Mouse (Mus musculus) midbrain, embryonic 10.5 days (tissue): ENCODE results near the gene Lexm. TPM values are rescaled to one million over a fixed set of nuclear protein-coding genes. Genes with fewer than 3 reads are reported as not detected.
A peak's percentile ranks its signal among the peaks of the same experiment; 100 is the strongest.

ENCODE experiments used
- DNase-seq: peaks from one replicate; pipeline ENCODE4 v3.0.0-alpha.2; 2017; ENCODE audit warnings: low spot score
- H3K27ac ChIP-seq: fragments of 300-500 bp; sonication (generic); replicated peaks from 2 replicates; pipeline ENCODE4 v1.5.1; 2016; ENCODE audit warnings: mild to moderate bottlenecking
- H3K27me3 ChIP-seq: fragments of 300-500 bp; sonication (generic); 2 replicates; pipeline ENCODE4 v1.6.1; 2016; ENCODE audit warnings: low read depth, mild to moderate bottlenecking; ENCODE audit not compliant: poor library complexity, severe bottlenecking
- H3K36me3 ChIP-seq: fragments of 300-500 bp; sonication (generic); 2 replicates; pipeline ENCODE4 v1.6.1; 2016; ENCODE audit warnings: mild to moderate bottlenecking, moderate library complexity
- H3K4me1 ChIP-seq: fragments of 300-500 bp; sonication (generic); 2 replicates; pipeline ENCODE4 v1.6.1; 2016
- H3K4me3 ChIP-seq: fragments of 300-500 bp; sonication (generic); 2 replicates; pipeline ENCODE4 v1.5.1; 2016; ENCODE audit warnings: mild to moderate bottlenecking, moderate library complexity
- H3K9me3 ChIP-seq: fragments of 300-500 bp; sonication (generic); replicated peaks from 2 replicates; pipeline ENCODE4 v1.6.1; 2016; ENCODE audit warnings: mild to moderate bottlenecking
- WGBS: fragments of 180-500 bp; shearing (Covaris S2); methylation state at CpG from one replicate; pipeline ENCODE4 v1.1.7; 2016; 5-methylcytosine and 5-hydroxymethylcytosine counted together
- polyA plus RNA-seq: library from polyadenylated mRNA; unstranded; fragments of >200 nt; fragmentation: Nextera tagmentation; extraction: Ambion mirVana; gene quantifications from 2 replicates; pipeline ENCODE4 v1.2.1, GENCODE M21; 2016

The Lexm gene
- polyA plus RNA-seq, 1 experiment from 2014 or later = not detected

GRCm38 (mm10) chr4:106621428-106621827 is 4.4 kb upstream of the Lexm start:
- Histone ChIP-seq H3K9me3 (no peaks in the 10 kb centered on the region), H3K4me1 (peaks cover 22% of the 10 kb centered on the region), H3K4me3 (no peak overlapping the region), H3K36me3 (no peaks in the 10 kb centered on the region), H3K27me3 (peaks cover 77% of the 10 kb centered on the region), H3K27ac (no peak overlapping the region)
- 86% methylated on average over 3 of the region's 3 CpGs for WGBS
- no peak for DNase-seq

- DNase-seq = no peak
- no peaks in the 10 kb centered on the region for H3K36me3 ChIP-seq
- peaks cover 25% of the 10 kb centered on the region for H3K4me1 ChIP-seq
- no peak overlapping the region for H3K27ac ChIP-seq
- no peak overlapping the region for H3K4me3 ChIP-seq
- WGBS = 87% methylated on average over 4 of the region's 4 CpGs
- no peaks in the 10 kb centered on the region for H3K9me3 ChIP-seq
- H3K27me3 ChIP-seq = peaks cover 66% of the 10 kb centered on the region
Measured at GRCm38 (mm10) chr4:106618898-106619297, 1.9 kb upstream of the Lexm start.

- peaks cover 21% of the 10 kb centered on the region for H3K4me1 ChIP-seq
- no peak overlapping the region for H3K4me3 ChIP-seq
- no peak overlapping the region for H3K27ac ChIP-seq
- WGBS = 88% methylated on average over 12 of the region's 12 CpGs
- peaks cover 47% of the 10 kb centered on the region for H3K27me3 ChIP-seq
- no peaks in the 10 kb centered on the region for H3K9me3 ChIP-seq
- DNase-seq = no peak
- no peaks in the 10 kb centered on the region for H3K36me3 ChIP-seq
Measured at GRCm38 (mm10) chr4:106615637-106616036, 1.4 kb downstream of the Lexm start.

GRCm38 (mm10) chr4:106614881-106615280 is 2.2 kb downstream of the Lexm start:
- Histone ChIP-seq H3K36me3 (no peaks in the 10 kb centered on the region), H3K27ac (no peak overlapping the region), H3K4me1 (peaks cover 21% of the 10 kb centered on the region), H3K27me3 (peaks cover 47% of the 10 kb centered on the region), H3K4me3 (no peak overlapping the region), H3K9me3 (no peaks in the 10 kb centered on the region)
- 85% methylated on average over 9 of the region's 9 CpGs for WGBS
- no peak for DNase-seq

GRCm38 (mm10) chr4:106614180-106614797 is 2.8 kb downstream of the Lexm start:
- Histone ChIP-seq H3K4me1 (peaks cover 21% of the 10 kb centered on the region), H3K4me3 (no peak overlapping the region), H3K27ac (no peak overlapping the region), H3K36me3 (no peaks in the 10 kb centered on the region), H3K9me3 (no peaks in the 10 kb centered on the region), H3K27me3 (peaks cover 47% of the 10 kb centered on the region)
- WGBS = 43% methylated on average over 7 of the region's 7 CpGs
- DNase-seq = peak; percentile 74

DNA sequence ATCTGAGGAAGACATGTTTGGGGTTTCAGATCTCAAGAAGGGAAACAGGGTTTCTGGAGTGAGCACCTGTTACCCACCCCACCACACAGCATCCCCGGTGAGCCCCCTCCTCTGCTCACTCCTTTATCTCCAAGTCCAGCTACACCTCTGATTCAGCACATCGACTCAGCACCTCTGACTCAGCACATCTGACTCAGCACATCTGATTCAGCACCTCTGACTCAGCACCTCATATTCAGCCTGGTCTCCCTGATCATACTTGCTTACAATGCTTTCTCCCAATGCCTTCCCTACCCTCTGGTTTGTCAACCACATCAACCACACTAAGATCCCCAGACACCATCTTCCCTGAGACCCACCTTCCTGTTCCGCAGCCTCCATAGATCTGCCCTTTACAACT is 3.5 kb downstream of the Lexm start:
- H3K27ac ChIP-seq = no peak overlapping the region
- H3K4me3 ChIP-seq = no peak overlapping the region
- peaks cover 21% of the 10 kb centered on the region for H3K4me1 ChIP-seq
- 76% methylated on average over 3 of the region's 3 CpGs for WGBS
- H3K36me3 ChIP-seq = no peaks in the 10 kb centered on the region
- no peak for DNase-seq
- H3K9me3 ChIP-seq = no peaks in the 10 kb centered on the region
- H3K27me3 ChIP-seq = peaks cover 42% of the 10 kb centered on the region

DNA sequence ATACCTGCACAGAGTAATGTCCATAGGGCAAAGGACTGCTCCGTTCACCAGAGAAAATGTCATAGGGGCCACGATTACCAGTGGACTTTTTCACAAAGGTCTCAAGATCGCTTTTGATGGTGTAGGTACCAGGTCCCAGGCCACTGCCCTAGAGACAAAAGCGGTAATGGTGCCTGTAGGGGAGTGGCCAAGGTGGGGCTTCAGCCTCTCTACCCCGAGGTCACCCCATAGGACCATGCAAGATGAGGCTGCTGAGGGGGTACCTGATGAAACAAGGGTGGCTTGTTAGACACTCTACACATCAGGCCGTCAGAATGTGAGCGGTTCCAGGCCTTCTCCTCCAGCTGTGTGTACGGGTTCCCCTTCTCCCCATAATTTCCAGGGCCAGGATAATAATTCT is 3.9 kb downstream of the Lexm start:
- H3K27me3 ChIP-seq = peaks cover 41% of the 10 kb centered on the region
- no peak overlapping the region for H3K27ac ChIP-seq
- no peaks in the 10 kb centered on the region for H3K36me3 ChIP-seq
- H3K4me1 ChIP-seq = peaks cover 21% of the 10 kb centered on the region
- no peak overlapping the region for H3K4me3 ChIP-seq
- H3K9me3 ChIP-seq = no peaks in the 10 kb centered on the region
- 78% methylated on average over 8 of the region's 8 CpGs for WGBS
- no peak for DNase-seq

DNA sequence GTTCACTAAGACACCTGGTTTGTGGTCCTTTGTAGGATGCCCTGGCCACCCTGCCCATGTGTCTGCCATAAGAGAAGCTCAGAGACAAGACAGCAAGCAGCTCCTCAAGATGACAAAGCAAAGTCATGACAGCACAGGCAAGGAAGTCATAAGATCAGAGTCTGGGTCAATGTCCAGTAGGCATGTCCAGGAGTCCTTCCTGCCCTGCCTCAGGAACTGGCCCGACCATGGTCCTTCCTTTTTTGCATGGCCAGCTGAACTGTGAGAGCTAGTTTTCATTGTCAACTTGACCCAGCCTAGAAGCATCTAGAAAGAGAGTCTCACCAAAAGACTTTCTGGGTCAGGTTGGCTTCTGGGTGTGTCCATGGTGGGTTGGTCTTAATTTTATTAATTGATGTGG is 9.1 kb downstream of the Lexm start:
- no peaks in the 10 kb centered on the region for H3K36me3 ChIP-seq
- H3K4me1 ChIP-seq = peaks cover 8% of the 10 kb centered on the region
- peaks cover under 1% of the 10 kb centered on the region; the same call in 1 of the 2 replicates for H3K27me3 ChIP-seq
- DNase-seq = no peak
- no peaks in the 10 kb centered on the region for H3K9me3 ChIP-seq
- 93% methylated on average over 1 of the region's 1 CpGs for WGBS
- no peak overlapping the region for H3K4me3 ChIP-seq
- H3K27ac ChIP-seq = no peak overlapping the region

- no peaks in the 10 kb centered on the region for H3K9me3 ChIP-seq
- peaks cover 8% of the 10 kb centered on the region for H3K4me1 ChIP-seq
- WGBS = 47% methylated on average over 18 of the region's 18 CpGs
- no peaks in the 10 kb centered on the region for H3K27me3 ChIP-seq
- peak overlapping the region; percentile 35 for H3K4me3 ChIP-seq
- peak overlapping the region; percentile 60 for H3K27ac ChIP-seq
- H3K36me3 ChIP-seq = no peaks in the 10 kb centered on the region
- peak; percentile 60 for DNase-seq
Measured at GRCm38 (mm10) chr4:106606639-106607554, 10.1 kb downstream of the Lexm start.

DNA sequence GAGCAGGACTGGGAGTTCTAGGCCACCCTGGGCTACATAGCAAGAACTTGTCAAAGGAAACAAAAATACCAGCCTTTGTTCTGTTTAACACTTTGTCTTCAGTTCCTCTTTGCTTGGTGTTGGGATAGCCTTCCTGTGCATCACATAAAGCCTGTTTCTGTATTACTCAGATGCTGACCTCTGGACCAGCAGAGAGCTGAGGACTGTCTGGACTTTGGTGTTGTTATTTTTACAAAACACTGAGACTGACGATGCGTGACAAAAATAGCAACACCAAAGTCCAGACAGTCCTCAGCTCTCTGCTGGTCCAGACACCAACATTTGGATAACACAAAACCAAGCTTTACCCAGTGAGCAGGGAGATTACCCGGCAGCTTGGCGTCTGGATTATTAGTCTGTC is 16.3 kb downstream of the Lexm start:
- WGBS = 89% methylated on average over 4 of the region's 4 CpGs
- H3K4me3 ChIP-seq = no peak overlapping the region
- no peaks in the 10 kb centered on the region for H3K36me3 ChIP-seq
- H3K9me3 ChIP-seq = no peaks in the 10 kb centered on the region
- no peak overlapping the region for H3K27ac ChIP-seq
- H3K27me3 ChIP-seq = no peaks in the 10 kb centered on the region
- H3K4me1 ChIP-seq = no peaks in the 10 kb centered on the region
- no peak for DNase-seq

GRCm38 (mm10) chr4:106599415-106599814 is 17.6 kb downstream of the Lexm start:
- no peaks in the 10 kb centered on the region for H3K4me1 ChIP-seq
- DNase-seq = no peak
- H3K4me3 ChIP-seq = no peak overlapping the region
- no peak overlapping the region for H3K27ac ChIP-seq
- H3K9me3 ChIP-seq = no peaks in the 10 kb centered on the region
- no peaks in the 10 kb centered on the region for H3K27me3 ChIP-seq
- no peaks in the 10 kb centered on the region for H3K36me3 ChIP-seq
- 59% methylated on average over 1 of the region's 1 CpGs for WGBS

DNA sequence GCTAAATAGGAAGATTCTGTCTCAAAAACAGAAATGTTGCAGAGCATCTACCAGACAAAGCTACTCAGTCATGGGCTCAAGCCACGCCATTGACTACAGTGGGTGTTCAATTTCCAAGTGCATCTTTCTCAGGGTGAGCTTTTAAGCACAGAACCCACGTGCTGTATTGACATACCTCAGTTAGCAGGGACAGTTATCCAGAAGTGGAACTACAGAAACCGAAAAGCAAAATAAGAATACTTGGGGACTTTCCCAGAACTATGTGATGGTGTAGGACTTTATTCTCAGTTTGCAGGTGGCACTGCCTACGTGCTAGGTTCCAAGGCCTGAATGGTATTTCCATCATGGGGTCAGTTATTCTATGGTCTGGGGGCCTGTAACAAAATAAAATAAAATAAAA is 19.3 kb downstream of the Lexm start:
- H3K27ac ChIP-seq = no peak overlapping the region
- H3K4me3 ChIP-seq = no peak overlapping the region
- no peak for DNase-seq
- H3K4me1 ChIP-seq = no peaks in the 10 kb centered on the region
- H3K27me3 ChIP-seq = no peaks in the 10 kb centered on the region
- H3K9me3 ChIP-seq = no peaks in the 10 kb centered on the region
- H3K36me3 ChIP-seq = no peaks in the 10 kb centered on the region
- 84% methylated on average over 4 of the region's 4 CpGs for whole genome bisulfite sequencing

GRCm38 (mm10) chr4:106597055-106597454 is 20.0 kb downstream of the Lexm start:
- no peaks in the 10 kb centered on the region for H3K27me3 ChIP-seq
- H3K4me1 ChIP-seq = no peaks in the 10 kb centered on the region
- H3K36me3 ChIP-seq = no peaks in the 10 kb centered on the region
- 83% methylated on average over 9 of the region's 9 CpGs for WGBS
- no peaks in the 10 kb centered on the region for H3K9me3 ChIP-seq
- no peak overlapping the region for H3K4me3 ChIP-seq
- H3K27ac ChIP-seq = no peak overlapping the region
- no peak for DNase-seq
